Mouse (Mus musculus): ENCODE data around the gene Cdc14b. TPM values are rescaled to one million over a fixed set of nuclear protein-coding genes. Genes with fewer than 3 reads are reported as not detected.

Gene Cdc14b
- polyA plus RNA-seq, 1 experiment from 2014 or later: 17.5 TPM

DNA sequence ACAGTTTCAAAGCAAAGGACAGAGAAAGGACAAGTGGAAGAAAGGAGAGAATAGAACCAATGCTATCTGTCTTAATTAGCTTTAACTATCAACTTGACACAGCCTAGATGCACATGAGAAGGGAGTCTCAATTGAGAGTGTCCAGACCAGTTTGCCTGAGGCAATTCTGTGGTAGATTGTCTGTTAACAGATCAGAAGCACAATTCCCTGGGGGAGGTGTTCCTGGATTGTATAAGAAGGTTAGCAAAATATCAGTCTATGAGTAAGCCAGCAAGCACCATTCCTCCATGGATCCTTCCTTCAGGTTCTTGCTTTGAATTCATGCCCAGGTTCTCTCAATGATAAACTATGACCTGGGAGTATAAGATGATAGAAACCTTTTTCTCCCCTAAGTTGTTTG, 118.1 kb downstream of the Cdc14b start:
- H3K4me3 ChIP-seq (replicated peaks): no peak overlapping the region
- ATAC-seq (replicated peaks; ENCODE audit: low FRiP score): no peak
- H3K36me3 ChIP-seq: no peaks in the 10 kb centered on the region
- H3K27ac ChIP-seq: no peak overlapping the region
- no peak overlapping the region for H3K4me2 ChIP-seq
- H3K9me3 ChIP-seq (replicated peaks): no peaks in the 10 kb centered on the region
- no peak overlapping the region for H3K9ac ChIP-seq
- H3K4me1 ChIP-seq: peaks cover 21% of the 10 kb centered on the region
- H3K27me3 ChIP-seq: peaks cover 20% of the 10 kb centered on the region; the same call in 1 of the 2 replicates

DNA sequence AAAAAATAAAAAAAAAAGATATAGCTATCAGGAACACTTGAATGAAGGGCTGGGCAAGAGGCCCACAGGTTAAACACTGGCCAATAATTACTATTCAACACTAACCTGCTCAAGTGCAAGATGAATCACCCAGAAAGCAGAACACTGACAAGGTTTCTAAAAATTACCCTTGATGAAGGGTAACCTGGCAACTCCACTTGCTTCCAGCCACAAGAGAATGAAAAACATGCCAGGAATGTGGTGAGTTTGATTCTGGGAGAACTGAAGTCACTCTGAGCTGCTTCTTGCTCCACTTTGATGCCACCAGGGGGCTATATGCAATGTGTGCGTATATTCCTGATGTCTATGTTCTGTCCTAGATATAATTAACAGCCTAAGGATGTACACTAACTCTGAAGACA, 119.9 kb downstream of the Cdc14b start:
- WGBS: 18% methylated on average over 1 of the region's 1 CpGs
- Histone ChIP-seq H3K4me3 (replicated peaks) (no peak overlapping the region), H3K4me1 (peaks cover 29% of the 10 kb centered on the region), H3K27me3 (peaks cover 14% of the 10 kb centered on the region; the same call in 1 of the 2 replicates), H3K9me3 (replicated peaks) (no peaks in the 10 kb centered on the region), H3K27ac (peak overlapping the region; percentile 45), H3K36me3 (no peaks in the 10 kb centered on the region), H3K4me2 (peak overlapping the region; percentile 5; the same call in 1 of the 2 replicates), H3K9ac (no peak overlapping the region)
- no peak for ATAC-seq (replicated peaks; ENCODE audit: low FRiP score)

DNA sequence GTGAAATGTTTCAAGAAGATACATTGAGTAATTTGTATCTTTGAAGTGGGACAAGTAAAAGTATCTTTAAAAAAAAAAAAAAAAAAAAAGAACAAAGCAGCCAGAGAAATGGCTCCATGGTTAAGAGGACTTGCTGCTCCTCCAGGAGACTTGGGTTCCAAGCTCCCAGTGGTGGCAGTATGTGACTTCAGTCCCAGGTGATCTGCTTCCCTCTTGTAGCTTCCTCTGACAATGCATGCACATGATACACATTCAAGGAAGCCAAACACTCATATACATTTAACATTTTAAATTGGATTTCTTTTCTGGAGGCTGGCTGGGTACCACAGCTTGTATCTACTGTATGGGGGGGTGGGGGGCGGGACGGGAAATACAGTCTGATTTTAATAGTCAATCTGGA, 120.4 kb downstream of the Cdc14b start:
- 70% methylated on average over 2 of the region's 2 CpGs for WGBS
- H3K9ac ChIP-seq: no peak overlapping the region
- no peaks in the 10 kb centered on the region for H3K9me3 ChIP-seq (replicated peaks)
- H3K36me3 ChIP-seq: no peaks in the 10 kb centered on the region
- peak overlapping the region; percentile 5; the same call in 1 of the 2 replicates for H3K4me2 ChIP-seq
- peaks cover 10% of the 10 kb centered on the region; the same call in 1 of the 2 replicates for H3K27me3 ChIP-seq
- no peak overlapping the region for H3K4me3 ChIP-seq (replicated peaks)
- H3K27ac ChIP-seq: peak overlapping the region; percentile 45; the same call in 1 of the 2 replicates
- no peak for ATAC-seq (replicated peaks; ENCODE audit: low FRiP score)
- peaks cover 34% of the 10 kb centered on the region for H3K4me1 ChIP-seq

GRCm38 (mm10) chr13:64153751-64154267, 121.3 kb downstream of the Cdc14b start:
- 1% methylated on average over 18 of the region's 18 CpGs for WGBS

GRCm38 (mm10) chr13:64153083-64153682, 121.9 kb downstream of the Cdc14b start, which contains the start of gene Zfp367:
Zfp367 (minus strand) TSS chr13:64153202.
- Histone ChIP-seq H3K4me1 (peaks cover 34% of the 10 kb centered on the region), H3K36me3 (no peaks in the 10 kb centered on the region), H3K4me3 (replicated peaks) (peak within 1 kb of the TSS; percentile 96), H3K4me2 (peak within 1 kb of the TSS; percentile 95), H3K9ac (peak within 1 kb of the TSS; percentile 84), H3K9me3 (replicated peaks) (no peaks in the 10 kb centered on the region), H3K27ac (peak within 1 kb of the TSS; percentile 96), H3K27me3 (peaks cover 2% of the 10 kb centered on the region; the same call in 1 of the 2 replicates)
- WGBS: under 1% methylated on average over 56 of the region's 56 CpGs
- peak; percentile 95 for ATAC-seq (replicated peaks; ENCODE audit: low FRiP score)

More at GRCm38 (mm10) chr13:64153751-64154267, 121.3 kb downstream of the Cdc14b start:
- Histone ChIP-seq H3K4me3 (replicated peaks) (peak overlapping the region; percentile 96), H3K9me3 (replicated peaks) (no peaks in the 10 kb centered on the region), H3K27ac (peak overlapping the region; percentile 96), H3K27me3 (peaks cover 5% of the 10 kb centered on the region; the same call in 1 of the 2 replicates), H3K4me2 (peak overlapping the region; percentile 95), H3K9ac (0 out of 2 replicates have a peak overlapping the region, but pooled peaks have one; percentile 17), H3K4me1 (peaks cover 34% of the 10 kb centered on the region), H3K36me3 (no peaks in the 10 kb centered on the region)
- peak; percentile 57 for ATAC-seq (replicated peaks; ENCODE audit: low FRiP score)

DNA sequence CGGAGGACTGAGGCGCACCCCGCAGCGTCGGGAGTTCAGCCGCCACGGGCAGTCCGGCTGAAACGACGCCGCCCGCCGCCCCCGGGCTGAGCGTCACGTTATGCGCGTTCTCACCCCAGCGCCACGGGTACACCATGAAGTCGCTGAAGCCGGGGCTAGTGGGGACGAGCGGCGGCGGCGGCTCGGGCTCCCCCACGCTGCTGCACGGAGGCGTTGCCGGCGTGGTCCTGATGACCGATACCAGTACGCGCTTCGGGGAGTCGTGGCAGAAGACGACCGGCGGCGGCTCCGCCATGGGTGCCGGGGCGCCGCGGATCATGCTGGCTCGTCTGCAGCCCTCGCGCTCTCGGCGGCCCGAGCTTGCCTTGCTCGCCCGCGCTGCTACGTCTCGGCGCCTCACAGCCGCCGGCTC, 122.4 kb downstream of the Cdc14b start:
- ATAC-seq (replicated peaks; ENCODE audit: low FRiP score): peak; percentile 16
- Histone ChIP-seq H3K9ac (peak overlapping the region; percentile 84), H3K9me3 (replicated peaks) (no peaks in the 10 kb centered on the region), H3K4me1 (peaks cover 34% of the 10 kb centered on the region), H3K27me3 (no peaks in the 10 kb centered on the region), H3K4me2 (peak overlapping the region; percentile 95), H3K27ac (peak overlapping the region; percentile 96), H3K4me3 (replicated peaks) (peak overlapping the region; percentile 96), H3K36me3 (no peaks in the 10 kb centered on the region)
- under 1% methylated on average over 47 of the region's 61 CpGs for WGBS

DNA sequence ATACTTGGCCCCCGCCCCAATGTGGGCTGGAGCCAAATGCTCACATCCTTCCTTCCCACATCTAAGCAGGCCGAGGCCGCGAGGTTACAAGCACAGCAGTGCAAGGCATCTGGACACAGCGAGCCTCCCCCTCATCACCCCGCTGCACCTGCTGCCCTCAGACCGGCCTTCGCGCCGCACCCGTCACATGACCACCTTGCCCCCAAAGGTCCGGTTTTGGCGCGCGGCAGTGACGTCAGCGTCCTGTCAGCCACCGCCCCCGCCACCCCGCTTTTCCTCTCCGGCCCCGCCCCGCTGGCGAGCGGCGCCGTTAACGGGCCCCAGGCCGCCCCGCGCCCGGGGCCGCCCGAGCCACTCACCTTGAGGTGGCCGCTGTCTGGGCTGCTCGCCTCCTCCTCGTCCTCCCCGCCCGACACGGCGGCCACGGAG, 122.8 kb downstream of the Cdc14b start:
- WGBS: under 1% methylated on average over 42 of the region's 42 CpGs

GRCm38 (mm10) chr13:64150121-64150520, 125.0 kb downstream of the Cdc14b start:
- 65% methylated on average over 5 of the region's 5 CpGs for WGBS
- no peak overlapping the region for H3K9ac ChIP-seq

More for the DNA sequence above, 122.8 kb downstream of the Cdc14b start:
- H3K9ac ChIP-seq: peak overlapping the region; percentile 84
- ATAC-seq (replicated peaks; ENCODE audit: low FRiP score): peak; percentile 16
- peak overlapping the region; percentile 96 for H3K4me3 ChIP-seq (replicated peaks)
- no peaks in the 10 kb centered on the region for H3K27me3 ChIP-seq
- H3K9me3 ChIP-seq (replicated peaks): no peaks in the 10 kb centered on the region
- no peaks in the 10 kb centered on the region for H3K36me3 ChIP-seq
- peaks cover 34% of the 10 kb centered on the region for H3K4me1 ChIP-seq
- peak overlapping the region; percentile 95 for H3K4me2 ChIP-seq
- H3K27ac ChIP-seq: peak overlapping the region; percentile 96

More at GRCm38 (mm10) chr13:64150121-64150520, 125.0 kb downstream of the Cdc14b start:
- H3K4me2 ChIP-seq: no peak overlapping the region
- H3K36me3 ChIP-seq: no peaks in the 10 kb centered on the region
- ATAC-seq (replicated peaks; ENCODE audit: low FRiP score): no peak
- H3K4me3 ChIP-seq (replicated peaks): no peak overlapping the region
- no peaks in the 10 kb centered on the region for H3K9me3 ChIP-seq (replicated peaks)
- H3K27ac ChIP-seq: no peak overlapping the region
- H3K4me1 ChIP-seq: peaks cover 28% of the 10 kb centered on the region
- H3K27me3 ChIP-seq: no peaks in the 10 kb centered on the region

Other genes with a start within 250 kb of the Cdc14b start
- gene Hsd17b3, start 186.1 kb downstream of the Cdc14b start, polyA plus RNA-seq (2015; fragmentation: Nextera tagmentation; extraction: Ambion mirVana): not detected in 2 replicates
- 3.9 and 4.7 TPM in 2 replicates for gene Slc35d2, start 145.9 kb downstream of the Cdc14b start, polyA plus RNA-seq (2015; fragmentation: Nextera tagmentation; extraction: Ambion mirVana)
- gene Zfp367, start 122.1 kb downstream of the Cdc14b start, polyA plus RNA-seq (2015; fragmentation: Nextera tagmentation; extraction: Ambion mirVana): 17.1 and 17.6 TPM in 2 replicates
- 26.1 and 27.1 TPM in 2 replicates for gene Habp4, start 113.5 kb downstream of the Cdc14b start, polyA plus RNA-seq (2015; fragmentation: Nextera tagmentation; extraction: Ambion mirVana)
- 56.5 and 58.1 TPM in 2 replicates for gene Aaed1, start 37.4 kb upstream of the Cdc14b start, polyA plus RNA-seq (2015; fragmentation: Nextera tagmentation; extraction: Ambion mirVana)
- 306 and 318 TPM in 2 replicates for gene Ctsl, start 95.6 kb upstream of the Cdc14b start, polyA plus RNA-seq (2015; fragmentation: Nextera tagmentation; extraction: Ambion mirVana)
- gene Cdk20, start 157.0 kb upstream of the Cdc14b start, polyA plus RNA-seq (2015; fragmentation: Nextera tagmentation; extraction: Ambion mirVana): 10.4 and 12.8 TPM in 2 replicates
- not detected in 2 replicates for gene Fam240b, start 222.5 kb upstream of the Cdc14b start, polyA plus RNA-seq (2015; fragmentation: Nextera tagmentation; extraction: Ambion mirVana)

Measured in kidney, embryonic 15.5 days (tissue).